Mouse (Mus musculus) forebrain, embryonic 11.5 days (tissue): Measurements from ENCODE around the gene Khsrp. TPM values are rescaled to one million over a fixed set of nuclear protein-coding genes. Genes with fewer than 3 reads are reported as not detected.

Source experiments
- ATAC-seq: fragments of 200-750 bp; cut with Nextera tagmentation; replicated peaks from 2 replicates; pipeline ENCODE4 v1.8.0; 2017; ENCODE audit warnings: moderate TSS enrichment; ENCODE audit not compliant: low FRiP score
- DNase-seq: peaks from one replicate; pipeline ENCODE4 v3.0.0-alpha.2; 2017; ENCODE audit warnings: low spot score
- H3K27ac ChIP-seq: fragments of 300-500 bp; sonication (generic); 2 replicates; pipeline ENCODE4 v1.5.1; 2014; ENCODE audit warnings: low read depth, low read length
- H3K27me3 ChIP-seq: fragments of 300-500 bp; sonication (generic); 2 replicates; pipeline ENCODE4 v1.6.1; 2014; ENCODE audit warnings: mild to moderate bottlenecking, low read length, mixed read lengths; ENCODE audit not compliant: control insufficient read depth, insufficient read depth
- H3K36me3 ChIP-seq: fragments of 300-500 bp; sonication (generic); 2 replicates; pipeline ENCODE4 v1.6.1; 2014; ENCODE audit warnings: mild to moderate bottlenecking, low read length, moderate library complexity, mixed read lengths; ENCODE audit not compliant: control insufficient read depth, insufficient read depth
- H3K4me1 ChIP-seq: fragments of 300-500 bp; sonication (generic); replicated peaks from 2 replicates; pipeline ENCODE4 v1.6.1; 2014; ENCODE audit warnings: low read length, mixed read lengths; ENCODE audit not compliant: control insufficient read depth, insufficient read depth
- H3K4me2 ChIP-seq: fragments of 300-500 bp; sonication (generic); 2 replicates; pipeline ENCODE4 v1.6.1; 2014; ENCODE audit warnings: low read depth, mild to moderate bottlenecking, low read length, moderate library complexity, mixed read lengths; ENCODE audit not compliant: severe bottlenecking
- H3K4me3 ChIP-seq: fragments of 300-500 bp; sonication (generic); 2 replicates; pipeline ENCODE4 v1.5.1; 2014; ENCODE audit warnings: low read depth, low read length
- H3K9ac ChIP-seq: fragments of 300-500 bp; sonication (generic); 2 replicates; pipeline ENCODE4 v1.6.1; 2014; ENCODE audit warnings: low read length
- H3K9me3 ChIP-seq: fragments of 300-500 bp; sonication (generic); 2 replicates; pipeline ENCODE4 v1.6.1; 2016; ENCODE audit warnings: low read length, mixed read lengths; ENCODE audit not compliant: control insufficient read depth
- WGBS: fragments of 180-500 bp; shearing (Covaris S2); extraction: QIAGEN DNeasy Blood & Tissue Kit; methylation state at CpG from one replicate; pipeline ENCODE4 v1.1.7; 2014; 5-methylcytosine and 5-hydroxymethylcytosine counted together
- polyA plus RNA-seq: library from polyadenylated mRNA; unstranded; fragments of >200 nt; fragmentation: Nextera tagmentation; extraction: Ambion mirVana; gene quantifications from 2 replicates; pipeline ENCODE4 v1.2.1, GENCODE M21; 2014

Gene Khsrp
- polyA plus RNA-seq, 1 experiment from 2014 or later: 62.9 TPM

DNA sequence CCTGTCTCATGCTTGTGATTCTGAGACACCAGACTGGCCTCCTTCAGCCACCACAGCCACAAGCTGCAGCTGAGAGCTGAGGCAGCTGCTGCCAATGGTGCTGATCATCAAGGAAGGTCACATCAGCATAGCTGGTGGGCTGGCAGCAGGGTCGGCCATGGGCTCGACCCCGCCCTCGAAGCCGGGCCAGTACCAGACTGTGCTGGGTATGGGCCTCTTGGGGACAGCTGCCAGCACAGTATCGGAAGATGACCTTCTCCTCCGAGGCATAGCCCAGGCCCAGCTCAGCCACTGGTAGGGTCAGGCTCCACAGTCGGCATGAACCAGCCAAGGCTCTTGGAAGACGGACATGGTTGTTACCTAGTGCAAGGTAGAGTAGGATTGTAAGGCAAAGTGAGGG, 31.9 kb downstream of the Khsrp start:
- 92% methylated on average over 9 of the region's 9 CpGs for WGBS
- ATAC-seq (no peak), DNase-seq (no peak)
- no peak overlapping the region for H3K9ac ChIP-seq
- H3K4me2 ChIP-seq: no peak overlapping the region
- H3K4me3 ChIP-seq: no peak overlapping the region
- H3K36me3 ChIP-seq: peaks cover 5% of the 10 kb centered on the region
- peaks cover 6% of the 10 kb centered on the region; the same call in 1 of the 2 replicates for H3K4me1 ChIP-seq
- H3K27ac ChIP-seq: no peak overlapping the region
- H3K27me3 ChIP-seq: no peaks in the 10 kb centered on the region
- H3K9me3 ChIP-seq: no peaks in the 10 kb centered on the region

DNA sequence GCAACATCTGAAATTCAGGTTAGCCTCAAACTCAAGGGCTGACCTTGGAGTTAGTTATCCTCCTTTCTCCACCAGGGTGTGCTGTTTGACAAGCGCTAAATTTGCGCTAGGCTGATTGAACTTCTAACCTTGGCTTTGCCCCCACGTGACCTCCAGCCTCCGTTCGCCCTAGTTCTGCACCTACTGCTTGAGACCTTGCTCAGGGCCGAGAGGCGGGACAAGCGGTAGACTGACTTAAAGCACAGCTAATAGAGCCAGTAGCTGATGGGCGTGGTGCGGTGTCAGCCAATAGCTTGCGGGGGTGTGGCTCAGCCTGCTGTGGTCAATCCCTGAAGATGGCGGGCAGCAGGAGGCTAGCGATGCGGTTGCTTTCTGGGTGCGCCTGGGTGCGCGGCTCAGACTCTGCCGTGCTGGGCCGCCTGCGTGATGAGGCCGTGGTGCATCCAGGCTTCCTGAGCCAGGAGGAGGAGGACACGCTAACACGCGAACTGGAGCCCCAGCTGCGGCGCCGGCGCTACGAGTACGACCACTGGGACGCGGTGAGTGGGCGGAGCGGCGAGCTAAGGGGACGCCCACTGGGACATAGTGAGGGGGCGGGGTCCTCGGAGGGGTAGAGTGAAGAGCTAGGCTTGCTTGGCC, 34.2 kb downstream of the Khsrp start, which contains the start of gene Alkbh7:
Gene Alkbh7, plus strand, starts transcription at position 311 of the 639 bp plus-strand sequence.
- ATAC-seq: peak; percentile 99
- peak within 1 kb of the TSS; percentile 57; the same call in 1 of the 2 replicates for H3K27ac ChIP-seq
- peak within 1 kb of the TSS; percentile 62 for H3K4me2 ChIP-seq
- peak; percentile 94 for DNase-seq
- H3K4me1 ChIP-seq: peaks cover 6% of the 10 kb centered on the region; the same call in 1 of the 2 replicates
- peak within 1 kb of the TSS; percentile 81 for H3K4me3 ChIP-seq
- no peaks in the 10 kb centered on the region for H3K9me3 ChIP-seq
- H3K9ac ChIP-seq: peak within 1 kb of the TSS; percentile 62
- peaks cover 16% of the 10 kb centered on the region for H3K36me3 ChIP-seq
- under 1% methylated on average over 38 of the region's 38 CpGs for WGBS
- H3K27me3 ChIP-seq: no peaks in the 10 kb centered on the region

DNA sequence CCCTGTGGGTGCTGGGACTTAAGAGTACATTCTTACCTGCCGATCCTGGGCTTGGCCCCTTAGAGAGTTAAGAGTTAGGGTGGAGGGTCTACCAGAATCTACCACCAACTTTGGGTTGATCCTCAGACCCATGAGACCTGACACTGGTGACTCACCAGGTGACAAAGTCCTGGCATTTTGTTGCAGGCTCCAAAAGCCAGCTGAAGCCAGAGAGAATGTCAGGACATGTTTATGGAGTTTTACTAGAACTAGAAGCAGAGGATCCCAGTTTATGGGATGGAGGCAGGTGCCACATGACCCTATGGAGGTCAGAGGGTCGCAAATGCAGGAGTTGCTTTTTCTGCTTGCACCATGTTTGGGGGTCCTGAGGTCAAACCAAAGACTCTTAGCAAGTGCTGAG, 34.8 kb downstream of the Khsrp start:
- no peak overlapping the region for H3K9ac ChIP-seq
- DNase-seq (no peak), ATAC-seq (0 out of 2 replicates have a peak, but pooled peaks have one; percentile 0)
- H3K36me3 ChIP-seq: peaks cover 16% of the 10 kb centered on the region
- no peaks in the 10 kb centered on the region for H3K27me3 ChIP-seq
- peak overlapping the region; percentile 81; the same call in 1 of the 2 replicates for H3K4me3 ChIP-seq
- WGBS: 83% methylated on average over 2 of the region's 2 CpGs
- no peaks in the 10 kb centered on the region for H3K9me3 ChIP-seq
- H3K4me2 ChIP-seq: peak overlapping the region; percentile 62; the same call in 1 of the 2 replicates
- H3K27ac ChIP-seq: no peak overlapping the region
- H3K4me1 ChIP-seq: peaks cover 6% of the 10 kb centered on the region; the same call in 1 of the 2 replicates

DNA sequence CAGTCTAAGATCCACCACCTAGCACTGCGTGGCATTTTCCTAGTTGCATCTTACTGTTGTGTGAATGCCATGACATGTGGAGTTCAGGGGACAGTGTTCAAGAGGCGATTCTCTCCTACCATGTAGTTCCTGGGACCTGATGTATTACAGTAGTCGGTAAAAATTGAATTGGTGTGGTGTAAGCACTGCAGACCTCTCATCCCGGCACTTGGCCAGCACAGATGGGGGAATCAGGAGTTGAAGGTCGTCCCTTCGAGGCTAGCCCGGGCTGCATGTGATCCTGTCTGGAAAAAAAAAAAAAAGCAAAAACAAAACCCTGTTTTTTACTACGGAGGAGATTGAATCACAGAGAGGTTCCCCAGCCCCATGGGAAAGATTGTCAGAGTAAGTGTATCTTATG, 36.3 kb downstream of the Khsrp start:
- Histone ChIP-seq H3K27me3 (no peaks in the 10 kb centered on the region), H3K9ac (no peak overlapping the region), H3K36me3 (peaks cover 16% of the 10 kb centered on the region), H3K4me2 (no peak overlapping the region), H3K4me3 (no peak overlapping the region), H3K27ac (no peak overlapping the region), H3K4me1 (peaks cover 10% of the 10 kb centered on the region), H3K9me3 (no peaks in the 10 kb centered on the region)
- ATAC-seq (no peak), DNase-seq (no peak)
- 92% methylated on average over 8 of the region's 8 CpGs for WGBS

- no peak overlapping the region for H3K27ac ChIP-seq
- peak overlapping the region; percentile 82 for H3K4me3 ChIP-seq
- peak overlapping the region; percentile 87 for H3K9ac ChIP-seq
- H3K4me2 ChIP-seq: peak overlapping the region; percentile 77
- peak; percentile 44 for DNase-seq
- H3K27me3 ChIP-seq: no peaks in the 10 kb centered on the region
- no peaks in the 10 kb centered on the region for H3K9me3 ChIP-seq
- H3K36me3 ChIP-seq: peaks cover 16% of the 10 kb centered on the region
- WGBS: 67% methylated on average over 2 of the region's 2 CpGs
- ATAC-seq: no peak
- peaks cover 4% of the 10 kb centered on the region for H3K4me1 ChIP-seq
Observed at GRCm38 (mm10) chr17:56990966-56991365, 40.4 kb downstream of the Khsrp start.

- Histone ChIP-seq H3K36me3 (peaks cover 13% of the 10 kb centered on the region; the same call in 1 of the 2 replicates), H3K9ac (peak within 1 kb of the TSS; percentile 87), H3K4me3 (peak within 1 kb of the TSS; percentile 82), H3K4me1 (peaks cover 4% of the 10 kb centered on the region), H3K9me3 (no peaks in the 10 kb centered on the region), H3K27ac (peak within 1 kb of the TSS; percentile 41; the same call in 1 of the 2 replicates), H3K27me3 (no peaks in the 10 kb centered on the region), H3K4me2 (peak within 1 kb of the TSS; percentile 77)
- under 1% methylated on average over 52 of the region's 52 CpGs for WGBS
- peak; percentile 95 for DNase-seq
- ATAC-seq: peak; percentile 95
Observed at GRCm38 (mm10) chr17:56990115-56990746, 41.1 kb downstream of the Khsrp start, which contains the start of gene Clpp. Clpp (plus strand) TSS chr17:56990305.

- ATAC-seq (peak; percentile 92), DNase-seq (peak; percentile 53)
- H3K9ac ChIP-seq: peak overlapping the region; percentile 87
- peaks cover 4% of the 10 kb centered on the region for H3K4me1 ChIP-seq
- peak overlapping the region; percentile 77 for H3K4me2 ChIP-seq
- peaks cover 13% of the 10 kb centered on the region; the same call in 1 of the 2 replicates for H3K36me3 ChIP-seq
- no peaks in the 10 kb centered on the region for H3K9me3 ChIP-seq
- H3K4me3 ChIP-seq: peak overlapping the region; percentile 82
- peak overlapping the region; percentile 41; the same call in 1 of the 2 replicates for H3K27ac ChIP-seq
- 3% methylated on average over 25 of the region's 25 CpGs for WGBS
- no peaks in the 10 kb centered on the region for H3K27me3 ChIP-seq
Observed at GRCm38 (mm10) chr17:56989467-56990114, 41.7 kb downstream of the Khsrp start.

DNA sequence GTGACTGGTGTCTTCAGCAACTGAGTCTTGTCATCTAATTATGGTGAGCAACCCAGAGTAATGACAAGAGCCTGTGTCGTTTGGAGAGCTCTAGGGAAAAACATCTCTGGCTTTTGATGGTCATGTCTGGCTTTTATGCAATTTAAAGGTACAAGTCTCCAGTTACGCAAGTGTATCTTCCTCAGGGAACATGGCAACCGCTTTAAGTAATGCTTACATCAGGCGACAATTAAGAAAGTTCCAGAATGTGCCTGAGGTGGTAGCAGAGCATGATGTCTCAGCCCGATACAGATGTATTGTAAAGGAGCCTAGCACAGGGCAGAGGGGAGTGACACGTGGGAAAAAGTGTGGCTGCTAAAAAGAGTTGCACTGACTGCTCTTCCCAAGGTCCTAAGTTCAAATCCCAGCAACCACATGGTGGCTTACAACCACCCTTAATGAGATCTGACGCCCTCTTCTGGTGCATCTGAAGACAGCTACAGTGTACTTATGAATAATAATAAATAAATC, 42.3 kb downstream of the Khsrp start:
- DNase-seq (peak; percentile 41), ATAC-seq (no peak)
- H3K9me3 ChIP-seq: no peaks in the 10 kb centered on the region
- peaks cover 4% of the 10 kb centered on the region for H3K4me1 ChIP-seq
- H3K9ac ChIP-seq: peak overlapping the region; percentile 87; the same call in 1 of the 2 replicates
- no peaks in the 10 kb centered on the region for H3K27me3 ChIP-seq
- peak overlapping the region; percentile 82 for H3K4me3 ChIP-seq
- H3K27ac ChIP-seq: no peak overlapping the region
- H3K36me3 ChIP-seq: peaks cover 9% of the 10 kb centered on the region; the same call in 1 of the 2 replicates
- WGBS: 71% methylated on average over 7 of the region's 7 CpGs
- H3K4me2 ChIP-seq: peak overlapping the region; percentile 77; the same call in 1 of the 2 replicates
